Mouse (Mus musculus) midbrain, embryonic 11.5 days (tissue): ENCODE data around the gene Slc25a30. TPM values are rescaled to one million over a fixed set of nuclear protein-coding genes. Genes with fewer than 3 reads are reported as not detected.

Source experiments
- ATAC-seq: fragments of 200-750 bp; cut with Nextera tagmentation; 2 replicates; pipeline ENCODE4 v1.8.0; 2017; ENCODE audit warnings: moderate TSS enrichment, moderate library complexity; ENCODE audit not compliant: low FRiP score
- DNase-seq: peaks from one replicate; pipeline ENCODE4 v3.0.0; 2015; ENCODE audit warnings: low spot score; ENCODE audit errors: missing footprints
- H3K27ac ChIP-seq: fragments of 300-500 bp; sonication (generic); 2 replicates; pipeline ENCODE4 v1.5.1; 2014; ENCODE audit warnings: low read depth, low read length
- H3K27me3 ChIP-seq: fragments of 300-500 bp; sonication (generic); 2 replicates; pipeline ENCODE4 v1.6.1; 2014; ENCODE audit warnings: mild to moderate bottlenecking, low read length, moderate library complexity, mixed read lengths; ENCODE audit not compliant: control insufficient read depth, insufficient read depth
- H3K36me3 ChIP-seq: fragments of 300-500 bp; sonication (generic); 2 replicates; pipeline ENCODE4 v1.6.1; 2014; ENCODE audit warnings: mild to moderate bottlenecking, low read length, moderate library complexity, mixed read lengths; ENCODE audit not compliant: control insufficient read depth, insufficient read depth
- H3K4me1 ChIP-seq: fragments of 300-500 bp; sonication (generic); 2 replicates; pipeline ENCODE4 v1.6.1; 2014; ENCODE audit warnings: low read length; ENCODE audit not compliant: control insufficient read depth, insufficient read depth
- H3K4me2 ChIP-seq: fragments of 300-500 bp; sonication (generic); 2 replicates; pipeline ENCODE4 v1.6.1; 2014; ENCODE audit warnings: mild to moderate bottlenecking, moderate library complexity
- H3K4me3 ChIP-seq: fragments of 300-500 bp; sonication (generic); 2 replicates; pipeline ENCODE4 v1.5.1; 2014; ENCODE audit warnings: low read depth, low read length
- H3K9ac ChIP-seq: fragments of 300-500 bp; sonication (generic); 2 replicates; pipeline ENCODE4 v1.6.1; 2014; ENCODE audit warnings: low read length
- H3K9me3 ChIP-seq: fragments of 300-500 bp; sonication (generic); 2 replicates; pipeline ENCODE4 v1.6.1; 2016; ENCODE audit warnings: low read length; ENCODE audit not compliant: control insufficient read depth
- WGBS: fragments of 180-500 bp; shearing (Covaris S2); extraction: QIAGEN DNeasy Blood & Tissue Kit; methylation state at CpG from one replicate; pipeline ENCODE4 v1.1.7; 2014; 5-methylcytosine and 5-hydroxymethylcytosine counted together
- polyA plus RNA-seq: library from polyadenylated mRNA; unstranded; fragments of >200 nt; fragmentation: Nextera tagmentation; extraction: Ambion mirVana; gene quantifications from 2 replicates; pipeline ENCODE4 v1.2.1, GENCODE M21; 2014

Slc25a30 gene
- polyA plus RNA-seq, 1 experiment from 2014 or later = 8.8 TPM

DNA sequence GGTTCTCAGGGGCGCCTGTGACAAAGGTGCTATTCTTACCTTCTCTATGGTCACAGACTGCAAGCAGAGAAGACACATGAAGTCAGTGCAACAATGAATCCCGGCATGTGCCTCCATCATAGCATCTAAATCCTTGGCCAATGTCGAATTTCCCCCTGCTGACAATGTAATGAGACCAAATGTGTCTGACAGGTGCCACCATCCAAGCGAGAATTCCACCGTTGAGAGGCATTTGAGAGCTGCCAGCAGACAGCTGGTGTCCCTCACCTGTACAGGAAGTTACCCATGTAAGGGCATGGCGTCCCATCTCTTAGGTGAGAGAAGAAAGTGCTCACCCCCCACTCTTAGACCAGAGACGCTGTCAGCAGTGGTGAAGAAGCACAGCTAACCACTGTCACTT, 28.4 kb downstream of the Slc25a30 start:
- H3K4me3 ChIP-seq = no peak overlapping the region
- no peaks in the 10 kb centered on the region for H3K9me3 ChIP-seq
- ATAC-seq (no peak), DNase-seq (no peak)
- no peak overlapping the region for H3K27ac ChIP-seq
- WGBS = 84% methylated on average over 7 of the region's 7 CpGs
- H3K27me3 ChIP-seq = no peaks in the 10 kb centered on the region
- H3K36me3 ChIP-seq = no peaks in the 10 kb centered on the region
- H3K4me2 ChIP-seq = no peak overlapping the region
- H3K4me1 ChIP-seq = peaks cover 2% of the 10 kb centered on the region; the same call in 1 of the 2 replicates
- no peak overlapping the region for H3K9ac ChIP-seq

DNA sequence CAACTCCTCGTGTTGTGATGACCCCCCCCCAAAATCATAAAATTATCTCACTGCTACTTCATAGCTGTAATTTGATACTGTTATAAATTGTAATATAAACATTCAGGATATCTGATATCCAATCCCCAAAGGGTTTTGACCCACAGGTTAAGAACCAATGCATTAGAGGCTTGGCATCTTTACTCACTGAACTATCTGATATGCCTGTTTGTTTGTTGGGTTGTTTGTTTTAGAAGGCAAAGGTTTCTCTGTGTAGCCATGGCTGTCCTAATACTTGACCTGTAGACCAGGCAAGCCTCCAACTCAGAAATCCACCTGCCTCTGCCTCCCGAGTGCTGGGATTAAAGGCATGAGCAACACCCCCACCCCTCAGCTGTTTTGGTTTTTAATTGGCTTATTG, 29.0 kb downstream of the Slc25a30 start:
- DNase-seq = no peak
- Histone ChIP-seq H3K9me3 (no peaks in the 10 kb centered on the region), H3K9ac (no peak overlapping the region), H3K4me3 (no peak overlapping the region), H3K36me3 (no peaks in the 10 kb centered on the region), H3K4me1 (peaks cover 7% of the 10 kb centered on the region), H3K27ac (no peak overlapping the region), H3K4me2 (no peak overlapping the region), H3K27me3 (no peaks in the 10 kb centered on the region)
- 75% methylated on average over 2 of the region's 2 CpGs for WGBS
- no peak for ATAC-seq

DNA sequence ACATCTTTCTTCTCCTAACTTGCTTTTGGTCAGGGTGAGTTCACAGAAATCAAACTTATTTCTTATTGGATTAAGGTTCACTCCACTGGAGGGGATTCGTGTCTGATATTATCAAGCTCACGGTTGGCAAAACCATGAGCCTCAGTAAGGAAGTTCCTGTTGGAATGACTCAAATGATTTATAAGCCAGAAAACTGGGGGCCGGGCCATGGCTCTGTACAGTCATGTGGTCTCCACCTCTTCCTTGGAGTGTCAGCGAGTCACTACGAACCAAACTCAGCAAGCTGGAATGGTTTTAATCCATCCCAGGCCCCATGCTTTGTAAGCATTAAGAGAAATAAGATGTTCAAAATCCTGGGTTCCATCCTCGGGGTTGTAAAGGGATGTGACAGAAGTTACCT, 29.9 kb downstream of the Slc25a30 start:
- Histone ChIP-seq H3K9me3 (no peaks in the 10 kb centered on the region), H3K4me3 (no peak overlapping the region), H3K36me3 (no peaks in the 10 kb centered on the region), H3K4me1 (peaks cover 10% of the 10 kb centered on the region), H3K27me3 (no peaks in the 10 kb centered on the region), H3K9ac (no peak overlapping the region), H3K27ac (no peak overlapping the region), H3K4me2 (no peak overlapping the region)
- WGBS = 84% methylated on average over 6 of the region's 6 CpGs
- ATAC-seq (no peak), DNase-seq (no peak)

GRCm38 (mm10) chr14:75753991-75754817, 32.6 kb downstream of the Slc25a30 start, which contains the start of gene Cog3:
Cog3 (minus strand) TSS chr14:75754517.
- H3K4me3 ChIP-seq = peak within 1 kb of the TSS; percentile 67
- under 1% methylated on average over 64 of the region's 78 CpGs for WGBS
- H3K4me1 ChIP-seq = peaks cover 10% of the 10 kb centered on the region
- peak within 1 kb of the TSS; percentile 80 for H3K4me2 ChIP-seq
- H3K27me3 ChIP-seq = no peaks in the 10 kb centered on the region
- H3K9me3 ChIP-seq = no peaks in the 10 kb centered on the region
- peak within 1 kb of the TSS; percentile 83 for H3K9ac ChIP-seq
- H3K27ac ChIP-seq = peak within 1 kb of the TSS; percentile 65
- no peaks in the 10 kb centered on the region for H3K36me3 ChIP-seq
- ATAC-seq (peak; percentile 98), DNase-seq (peak; percentile 99)

- ATAC-seq (no peak), DNase-seq (no peak)
- Histone ChIP-seq H3K27ac (no peak overlapping the region), H3K4me1 (peaks cover 10% of the 10 kb centered on the region), H3K9ac (peak overlapping the region; percentile 83), H3K4me2 (peak overlapping the region; percentile 80), H3K27me3 (no peaks in the 10 kb centered on the region), H3K4me3 (peak overlapping the region; percentile 67), H3K9me3 (no peaks in the 10 kb centered on the region), H3K36me3 (no peaks in the 10 kb centered on the region)
- 76% methylated on average over 8 of the region's 8 CpGs for WGBS
Measured at GRCm38 (mm10) chr14:75753206-75753605, 33.6 kb downstream of the Slc25a30 start.

GRCm38 (mm10) chr14:75751040-75751439, 35.8 kb downstream of the Slc25a30 start:
- WGBS = 91% methylated on average over 4 of the region's 4 CpGs
- no peaks in the 10 kb centered on the region for H3K36me3 ChIP-seq
- H3K27ac ChIP-seq = no peak overlapping the region
- no peak overlapping the region for H3K9ac ChIP-seq
- DNase-seq = no peak
- no peak overlapping the region for H3K4me3 ChIP-seq
- H3K4me2 ChIP-seq = no peak overlapping the region
- H3K9me3 ChIP-seq = no peaks in the 10 kb centered on the region
- H3K27me3 ChIP-seq = no peaks in the 10 kb centered on the region
- ATAC-seq = no peak
- H3K4me1 ChIP-seq = peaks cover 10% of the 10 kb centered on the region

GRCm38 (mm10) chr14:75749123-75749522, 37.7 kb downstream of the Slc25a30 start:
- Histone ChIP-seq H3K9ac (no peak overlapping the region), H3K4me1 (peaks cover 10% of the 10 kb centered on the region), H3K4me2 (no peak overlapping the region), H3K27me3 (no peaks in the 10 kb centered on the region), H3K36me3 (no peaks in the 10 kb centered on the region), H3K4me3 (no peak overlapping the region), H3K27ac (no peak overlapping the region), H3K9me3 (no peaks in the 10 kb centered on the region)
- 92% methylated on average over 4 of the region's 4 CpGs for WGBS
- ATAC-seq (no peak), DNase-seq (no peak)

DNA sequence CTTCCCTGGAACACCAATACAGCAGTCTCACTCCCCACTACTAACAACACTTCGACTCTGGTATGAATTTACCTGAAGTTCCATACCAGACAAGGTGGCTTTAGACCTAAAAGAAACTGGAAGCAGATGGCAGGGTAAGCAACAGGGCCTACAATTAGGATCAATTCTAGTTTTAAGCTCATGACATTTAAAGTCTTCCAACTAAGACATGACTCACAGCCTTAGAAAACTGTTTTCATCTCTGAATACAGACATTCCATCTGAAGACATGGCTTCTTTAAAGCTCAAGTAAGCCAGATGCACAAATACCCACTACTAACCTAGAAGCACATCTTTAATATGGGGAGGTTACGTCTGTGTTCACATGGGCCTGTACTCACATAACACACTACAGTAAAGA, 38.9 kb downstream of the Slc25a30 start:
- no peaks in the 10 kb centered on the region for H3K36me3 ChIP-seq
- H3K4me3 ChIP-seq = no peak overlapping the region
- no peak overlapping the region for H3K9ac ChIP-seq
- no peak overlapping the region for H3K27ac ChIP-seq
- no peak overlapping the region for H3K4me2 ChIP-seq
- H3K9me3 ChIP-seq = no peaks in the 10 kb centered on the region
- no peak for ATAC-seq
- H3K27me3 ChIP-seq = no peaks in the 10 kb centered on the region
- peak; percentile 19 for DNase-seq
- WGBS = 94% methylated on average over 2 of the region's 2 CpGs
- peaks cover 4% of the 10 kb centered on the region for H3K4me1 ChIP-seq

DNA sequence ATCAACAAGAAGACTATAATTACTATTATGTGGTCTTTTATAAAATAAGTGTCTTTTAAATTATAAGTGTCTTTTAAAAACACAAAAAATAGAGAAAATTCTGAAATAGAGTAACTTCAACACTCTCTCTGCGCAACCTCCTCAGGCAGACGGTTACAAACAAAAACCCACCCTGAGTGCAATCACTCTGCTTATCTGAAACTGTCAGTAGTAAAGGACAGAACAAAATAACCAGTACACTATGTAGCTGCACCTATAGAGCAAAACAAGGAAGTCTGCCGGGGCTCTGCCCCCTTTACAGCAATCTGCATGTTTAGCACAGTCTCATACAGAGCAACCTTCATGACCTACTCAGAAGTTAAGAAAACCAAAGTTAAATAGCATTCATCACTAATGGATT, 44.9 kb downstream of the Slc25a30 start:
- no peaks in the 10 kb centered on the region for H3K9me3 ChIP-seq
- no peaks in the 10 kb centered on the region for H3K4me1 ChIP-seq
- H3K4me3 ChIP-seq = no peak overlapping the region
- no peak overlapping the region for H3K9ac ChIP-seq
- H3K36me3 ChIP-seq = peaks cover 2% of the 10 kb centered on the region; the same call in 1 of the 2 replicates
- 90% methylated on average over 3 of the region's 3 CpGs for WGBS
- H3K4me2 ChIP-seq = no peak overlapping the region
- DNase-seq = peak; percentile 14
- H3K27ac ChIP-seq = no peak overlapping the region
- no peaks in the 10 kb centered on the region for H3K27me3 ChIP-seq
- no peak for ATAC-seq
